Mouse (Mus musculus): ENCODE results near the gene Cdk19.
A peak's percentile ranks its signal among the peaks of the same experiment; 100 is the strongest.
"Not testable (repeated sequence)": the region's sequence is repeated elsewhere in the genome, so short reads cannot be mapped to it uniquely, and the experiment has no call there.

Gene Cdk19

GRCm38 (mm10) chr10:40478626-40479025 lies 139.3 kb downstream of the Cdk19 start:
- DNase-seq (ENCODE audit: extremely low read depth, low read depth), result no peak

DNA sequence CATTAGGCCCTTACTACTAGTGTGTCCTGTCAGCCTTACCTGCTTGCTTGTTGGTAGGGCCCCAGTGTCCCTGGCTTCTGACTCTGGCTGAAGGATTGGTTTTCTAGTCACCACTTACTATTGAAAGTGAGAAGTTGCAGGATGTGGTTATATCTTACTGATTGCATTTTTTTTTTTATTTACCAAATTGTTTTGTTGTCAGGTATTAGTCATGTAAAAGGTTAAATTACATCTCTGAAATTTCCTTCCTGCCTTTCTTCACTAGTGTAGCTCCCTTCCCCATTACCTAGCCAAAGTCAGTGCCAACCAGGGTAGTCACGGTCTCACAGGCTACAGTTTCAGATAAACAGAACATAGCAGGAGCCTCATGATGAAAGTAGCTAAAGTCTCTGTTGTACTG lies 139.9 kb downstream of the Cdk19 start:
- DNase-seq (ENCODE audit: extremely low read depth, low read depth), result no peak

DNA sequence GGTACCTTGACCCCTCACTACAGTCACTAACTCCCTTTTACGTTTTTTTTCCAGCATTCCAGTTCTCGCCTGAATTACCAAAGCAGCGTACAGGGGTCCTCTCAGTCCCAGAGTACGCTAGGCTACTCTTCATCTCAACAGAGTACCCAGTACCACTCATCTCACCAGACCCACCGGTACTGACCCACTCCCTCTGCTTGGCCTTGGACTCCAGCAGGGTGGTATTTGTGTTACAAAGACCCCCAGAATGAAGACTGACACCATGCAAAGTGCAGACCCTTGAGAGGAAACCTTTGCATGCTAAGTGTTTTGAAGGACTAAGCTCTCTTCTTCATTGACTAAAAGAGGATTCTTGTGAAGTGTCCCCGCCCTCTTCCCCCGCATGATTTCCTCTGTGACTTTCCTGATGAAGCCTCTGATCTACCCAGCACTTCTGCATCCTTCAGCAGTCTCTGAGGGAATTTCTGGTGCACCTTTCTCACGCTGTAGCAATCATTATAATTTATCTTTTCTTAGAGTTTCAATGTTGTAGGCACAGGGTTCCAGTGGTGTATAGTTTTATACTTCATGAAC lies 140.3 kb downstream of the Cdk19 start:
- no peak for DNase-seq (ENCODE audit: extremely low read depth, low read depth)

DNA sequence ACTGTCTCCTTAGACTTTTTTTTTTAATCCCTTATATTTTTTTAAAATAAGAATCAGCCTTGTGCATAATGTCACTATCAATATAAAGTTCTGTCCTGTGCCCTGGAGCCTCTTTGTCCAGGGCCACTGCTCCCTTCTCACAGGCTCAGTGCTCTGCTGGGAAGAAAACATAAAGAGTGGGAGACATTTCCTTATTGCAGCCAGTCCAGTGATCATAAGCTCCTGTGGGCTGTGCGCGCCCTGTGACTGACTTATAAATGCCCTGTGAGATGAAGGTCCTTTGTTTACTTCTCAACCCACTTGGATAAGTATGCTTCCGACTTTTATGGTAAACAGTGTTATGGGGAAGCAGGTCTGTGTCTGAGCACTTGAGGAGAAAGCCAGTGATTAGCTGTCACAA lies 142.2 kb downstream of the Cdk19 start:
- DNase-seq (ENCODE audit: extremely low read depth, low read depth), result no peak

DNA sequence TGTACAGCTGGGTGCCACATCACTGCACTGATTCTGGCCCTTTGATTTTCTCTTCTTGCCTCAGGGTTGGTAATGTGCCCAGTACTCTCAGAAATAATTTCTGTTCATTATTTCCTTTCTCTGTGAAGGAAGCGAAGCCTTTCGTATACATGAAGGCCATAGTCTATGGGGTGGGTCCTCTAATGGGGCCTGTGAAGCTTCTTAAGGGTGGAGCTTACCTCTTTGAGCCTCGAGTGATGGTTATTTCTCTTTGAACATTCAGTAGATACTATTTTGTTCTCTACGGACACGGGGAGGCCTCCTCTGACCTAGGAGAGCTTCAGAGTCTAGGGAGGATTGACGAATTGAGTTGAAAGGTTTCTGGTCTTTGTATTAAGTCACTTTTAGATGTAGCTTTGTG lies 142.9 kb downstream of the Cdk19 start:
- DNase-seq (ENCODE audit: extremely low read depth, low read depth), result no peak

DNA sequence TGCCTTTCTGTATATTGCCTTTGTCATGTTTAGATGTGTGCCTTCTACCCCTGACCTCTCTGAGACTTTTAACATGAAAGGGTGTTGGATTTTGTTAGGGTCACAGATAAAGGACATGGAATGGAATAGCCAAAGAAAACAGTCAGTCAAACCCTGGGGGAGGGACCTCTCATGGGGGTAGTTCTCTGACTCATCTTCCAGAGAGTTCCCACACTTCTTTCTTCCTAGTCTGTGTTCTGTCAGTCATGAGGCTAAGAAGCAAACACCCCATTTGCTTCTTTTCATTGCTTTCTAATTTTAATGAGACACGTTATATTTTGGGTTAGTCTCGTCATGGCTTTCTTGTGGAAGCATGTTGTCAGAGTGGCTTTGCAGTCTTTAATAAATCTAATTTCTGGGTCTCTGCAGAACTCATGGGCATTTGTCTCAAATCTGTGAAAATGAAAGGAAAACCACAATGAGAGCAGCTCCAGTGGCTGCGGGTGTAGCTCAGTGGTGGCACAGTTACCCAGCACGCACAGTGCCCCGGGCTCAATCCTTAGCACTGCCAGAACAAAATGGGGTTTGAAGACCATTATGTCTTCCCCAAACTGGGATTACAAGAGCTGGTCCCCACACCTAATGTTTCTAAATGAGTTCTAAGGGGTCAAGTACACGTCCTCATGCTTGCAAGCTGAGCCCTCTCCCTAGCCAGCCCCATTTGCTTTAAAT lies 149.9 kb downstream of the Cdk19 start:
- no peak for DNase-seq (ENCODE audit: extremely low read depth, low read depth)

- no peak for DNase-seq (ENCODE audit: extremely low read depth, low read depth)
Measured at GRCm38 (mm10) chr10:40491131-40491530, 151.8 kb downstream of the Cdk19 start.

DNA sequence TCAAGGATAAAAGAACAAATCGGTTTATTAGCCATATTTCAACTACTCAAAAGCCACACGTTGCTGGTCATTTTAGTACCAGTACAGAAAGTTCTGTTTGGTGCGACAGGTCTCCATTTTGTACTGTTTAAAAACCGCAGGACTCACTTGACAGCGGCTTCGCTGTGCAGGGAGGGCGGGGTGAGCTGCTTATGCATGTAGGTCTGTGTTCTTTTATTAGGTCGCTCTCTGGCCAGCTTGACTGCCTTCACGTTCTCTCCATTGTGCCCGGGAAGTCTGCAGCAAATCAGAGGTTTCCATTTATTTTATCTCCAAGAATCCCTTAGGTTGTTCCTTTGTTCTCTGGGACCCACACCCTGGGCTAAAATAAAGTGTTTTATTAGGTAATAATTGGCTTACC lies 152.4 kb downstream of the Cdk19 start:
- no peak for DNase-seq (ENCODE audit: extremely low read depth, low read depth)

- DNase-seq (ENCODE audit: extremely low read depth, low read depth), result no peak
Measured at GRCm38 (mm10) chr10:40494181-40495162, 155.1 kb downstream of the Cdk19 start.

- no peak for DNase-seq (ENCODE audit: extremely low read depth, low read depth)
Measured at GRCm38 (mm10) chr10:40497301-40498041, 158.1 kb downstream of the Cdk19 start.

DNA sequence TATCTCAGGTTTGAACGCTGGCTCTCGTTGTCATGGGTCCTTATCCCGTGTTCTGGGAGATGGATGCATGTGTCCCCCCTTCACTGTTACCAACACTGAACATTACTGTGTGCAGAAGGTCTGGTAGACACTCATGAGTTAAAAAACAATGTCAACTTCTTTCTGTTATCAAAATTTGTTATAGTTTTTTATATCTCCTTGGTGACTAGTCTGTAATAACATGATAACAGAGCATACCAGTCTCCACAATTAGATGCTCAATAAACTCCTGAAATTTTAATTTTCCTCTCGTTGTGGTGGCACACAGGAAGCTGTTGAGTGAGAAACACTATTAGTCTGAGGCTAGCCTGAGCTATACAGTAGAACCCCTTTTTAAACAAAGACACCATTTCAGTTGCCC lies 159.1 kb downstream of the Cdk19 start:
- no peak for DNase-seq (ENCODE audit: extremely low read depth, low read depth)

DNA sequence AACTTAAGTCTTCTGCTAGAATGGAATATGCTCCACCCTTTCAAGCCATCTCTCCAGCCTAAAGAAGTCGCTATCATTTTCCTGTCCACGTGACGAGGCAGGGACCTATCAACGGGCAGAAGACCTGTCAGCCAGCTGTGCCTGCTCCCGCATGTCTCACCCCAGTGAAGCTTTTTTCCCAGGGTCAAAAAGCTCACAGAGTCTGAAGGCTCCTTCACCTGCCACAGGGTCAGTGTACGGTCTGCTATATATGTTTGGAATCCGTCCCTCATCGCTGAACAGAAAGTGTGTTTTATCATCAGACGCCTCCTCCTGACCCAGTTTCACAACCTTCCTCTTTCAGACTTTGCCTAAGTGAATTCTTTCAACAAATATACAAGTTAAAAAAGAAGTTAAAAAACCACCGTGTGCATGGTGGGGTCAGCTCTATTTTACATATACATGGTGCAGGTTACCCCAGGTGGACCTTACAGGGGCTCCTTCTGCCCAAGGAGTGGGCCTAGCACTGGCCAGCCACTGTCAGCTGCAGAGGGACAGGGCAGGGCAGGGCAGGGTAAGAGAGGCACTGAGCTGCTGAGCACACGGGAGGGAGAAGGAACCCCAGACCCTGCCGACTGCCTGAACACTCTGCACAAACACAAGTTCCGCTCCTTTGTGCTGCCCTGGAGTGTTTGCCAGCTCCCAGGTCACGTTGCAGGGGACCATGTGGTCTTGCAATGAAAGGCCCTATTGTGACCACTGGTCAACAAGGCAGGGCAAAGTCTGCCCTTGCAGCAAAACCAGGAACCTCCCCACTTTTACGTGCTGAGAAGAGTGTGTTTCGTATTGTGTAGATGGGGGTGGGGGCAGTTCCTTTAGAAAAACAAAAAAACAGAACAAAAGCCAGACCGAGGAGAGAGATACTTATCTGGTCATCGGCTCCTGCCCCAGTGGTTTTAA lies 160.2 kb downstream of the Cdk19 start:
- peak; percentile 86 for DNase-seq (ENCODE audit: extremely low read depth, low read depth)

GRCm38 (mm10) chr10:40500723-40501245 lies 161.4 kb downstream of the Cdk19 start:
- DNase-seq (ENCODE audit: extremely low read depth, low read depth), result peak; percentile 41

DNA sequence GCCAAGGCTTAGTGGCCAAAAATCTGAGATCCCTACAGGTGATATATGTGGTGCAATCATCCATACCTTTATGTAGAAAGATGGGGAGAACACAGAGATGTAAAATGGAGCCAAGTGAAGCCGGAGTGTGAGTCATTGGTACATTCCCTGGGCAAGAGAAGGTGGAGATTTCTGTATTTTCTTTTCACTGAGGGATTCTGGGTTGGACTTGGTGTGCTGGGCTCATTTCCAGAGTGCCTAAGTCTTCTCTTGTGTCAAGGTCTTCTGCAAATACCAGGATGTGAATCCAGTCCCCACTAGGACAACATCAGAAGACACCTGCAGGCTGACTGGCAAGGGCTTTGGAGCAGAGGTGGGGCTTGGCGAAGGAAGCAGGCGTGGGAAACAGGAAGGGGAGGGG lies 163.4 kb downstream of the Cdk19 start:
- no peak for DNase-seq (ENCODE audit: extremely low read depth, low read depth)

DNA sequence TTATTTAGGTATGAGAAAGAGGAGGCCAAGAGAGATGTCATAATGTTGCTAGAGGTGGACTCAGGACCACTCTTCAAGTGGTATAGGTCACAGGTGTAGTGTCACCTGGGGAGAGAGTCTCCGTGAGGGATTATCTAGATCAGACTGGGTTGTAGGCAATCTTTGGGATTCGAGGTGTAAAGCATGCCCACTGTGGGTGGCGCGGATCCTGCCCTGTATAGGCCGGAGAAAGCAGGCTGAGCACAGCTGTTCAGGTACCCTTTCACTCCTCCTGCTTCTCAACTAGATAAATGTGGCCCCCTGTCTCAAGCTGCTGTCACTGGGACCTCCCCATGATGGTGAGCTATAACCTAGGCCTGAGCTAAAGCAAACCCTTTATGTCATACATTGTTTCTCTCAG lies 171.0 kb downstream of the Cdk19 start:
- DNase-seq (ENCODE audit: extremely low read depth, low read depth), result no peak

DNA sequence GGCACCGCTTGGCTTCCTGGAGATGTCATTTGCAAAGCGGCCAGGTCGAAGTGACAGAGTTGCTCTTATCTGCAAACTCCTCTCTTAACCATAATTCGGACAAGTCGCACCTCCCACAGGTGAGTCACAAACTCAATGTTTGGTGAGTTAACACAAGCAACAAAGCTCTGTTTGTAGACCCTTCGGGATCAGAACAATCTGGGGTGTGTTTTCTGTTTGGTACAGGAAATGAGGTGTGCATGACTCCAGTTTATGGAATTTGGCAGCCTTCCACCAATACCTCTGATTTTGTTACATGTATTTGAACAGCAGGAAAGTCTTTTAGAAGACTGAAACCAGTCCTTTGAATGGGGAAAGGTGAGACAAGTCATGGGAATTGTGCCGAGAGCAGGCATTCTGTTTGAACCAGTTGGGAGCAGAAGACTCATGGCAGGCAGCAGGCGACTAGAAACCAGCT lies 171.9 kb downstream of the Cdk19 start:
- no peak for DNase-seq (ENCODE audit: extremely low read depth, low read depth)

GRCm38 (mm10) chr10:40512185-40512584 lies 172.8 kb downstream of the Cdk19 start:
- no peak for DNase-seq (ENCODE audit: extremely low read depth, low read depth)

DNA sequence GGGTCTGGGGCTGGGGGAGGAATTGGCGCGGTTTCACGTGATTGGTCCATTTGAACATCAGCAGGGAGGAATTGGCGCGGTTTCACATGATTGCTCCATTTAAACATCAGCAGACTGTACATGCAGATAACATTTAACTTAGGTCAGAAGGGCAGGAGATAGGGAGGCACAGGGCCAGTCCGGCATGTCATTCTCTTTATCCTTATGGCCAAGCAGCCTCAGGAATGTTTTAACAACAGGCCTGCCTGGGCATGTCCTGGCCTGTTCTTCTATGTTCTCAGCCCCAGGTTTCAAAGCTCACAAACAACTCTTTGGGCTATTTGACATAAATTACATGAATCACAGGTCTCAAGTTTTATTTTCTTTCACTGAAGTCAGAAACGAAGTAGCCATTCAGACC lies 173.6 kb downstream of the Cdk19 start:
- not testable (repeated sequence) for DNase-seq (ENCODE audit: extremely low read depth, low read depth)

DNA sequence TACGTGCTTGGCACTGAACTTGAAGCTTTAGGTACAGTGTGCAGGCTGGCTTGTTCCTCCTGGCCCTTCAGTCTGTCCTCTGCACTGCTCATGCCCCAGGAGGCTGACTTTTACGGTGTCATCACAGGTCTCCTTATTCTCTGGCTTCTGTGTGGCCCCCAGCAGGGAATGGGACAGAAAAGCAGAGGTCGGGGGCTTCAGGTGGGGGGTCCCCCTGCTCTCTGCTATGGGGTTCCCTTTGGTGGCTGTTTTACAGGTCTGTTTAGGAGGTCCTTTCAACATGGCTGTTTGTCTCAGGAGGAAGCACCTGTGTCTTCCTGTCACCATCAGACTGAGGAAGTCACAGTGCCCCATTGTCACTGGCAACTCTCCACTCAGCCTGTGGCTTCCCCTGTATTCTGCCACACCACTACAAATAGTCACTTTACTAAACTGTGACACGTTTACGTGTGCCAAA lies 175.9 kb downstream of the Cdk19 start:
- DNase-seq (ENCODE audit: extremely low read depth, low read depth), result no peak

DNA sequence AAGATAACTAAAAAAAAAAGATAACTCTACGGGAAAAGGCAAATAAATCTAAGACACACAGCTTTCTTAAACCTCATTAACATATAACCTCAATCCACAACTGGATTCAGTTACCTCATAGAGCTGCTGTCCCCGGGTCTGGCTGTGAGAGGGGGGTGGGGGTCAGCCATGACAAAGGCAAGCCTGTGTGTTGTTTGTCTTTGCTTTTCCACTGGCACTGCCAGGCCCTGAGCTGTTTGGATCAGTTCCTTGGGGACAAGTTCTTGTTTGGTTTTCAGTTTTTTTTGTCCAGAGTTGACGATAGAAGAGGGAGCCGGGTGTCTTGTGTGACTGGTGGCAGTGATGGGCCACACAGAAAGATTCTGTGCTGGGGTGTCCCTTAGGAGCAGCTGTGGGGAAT lies 177.1 kb downstream of the Cdk19 start:
- no peak for DNase-seq (ENCODE audit: extremely low read depth, low read depth)
